Mouse (Mus musculus): ENCODE data around the gene Wars.

The Wars gene

GRCm38 (mm10) chr12:108909846-108910433 is 16.0 kb upstream of the Wars start:
- peak; percentile 78 for DNase-seq (ENCODE audit: low read depth, low spot score)

DNA sequence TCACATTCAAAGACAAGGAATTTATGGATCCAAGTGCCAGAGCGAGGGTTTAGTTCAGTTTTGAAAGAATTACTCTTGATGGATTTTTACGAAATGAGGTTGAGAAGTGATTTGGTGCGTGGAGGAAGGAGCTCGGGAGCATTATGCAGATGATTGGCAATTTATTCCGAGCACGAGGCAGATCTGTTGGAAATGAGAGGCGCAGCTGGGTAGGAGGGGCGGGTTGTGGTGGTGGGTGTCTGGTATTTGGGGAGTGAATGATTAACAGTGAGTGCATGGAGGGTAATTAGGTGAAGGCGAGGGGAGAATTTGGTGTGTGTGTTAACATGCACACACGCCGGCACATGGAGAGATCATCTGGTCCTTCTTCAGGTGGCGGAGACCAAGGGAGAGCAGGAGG is 12.4 kb upstream of the Wars start:
- DNase-seq (ENCODE audit: low read depth, low spot score): no peak

GRCm38 (mm10) chr12:108905620-108906302 is 11.8 kb upstream of the Wars start:
- no peak for DNase-seq (ENCODE audit: low read depth, low spot score)

GRCm38 (mm10) chr12:108904276-108904653 is 10.3 kb upstream of the Wars start:
- no peak for DNase-seq (ENCODE audit: low read depth, low spot score)

DNA sequence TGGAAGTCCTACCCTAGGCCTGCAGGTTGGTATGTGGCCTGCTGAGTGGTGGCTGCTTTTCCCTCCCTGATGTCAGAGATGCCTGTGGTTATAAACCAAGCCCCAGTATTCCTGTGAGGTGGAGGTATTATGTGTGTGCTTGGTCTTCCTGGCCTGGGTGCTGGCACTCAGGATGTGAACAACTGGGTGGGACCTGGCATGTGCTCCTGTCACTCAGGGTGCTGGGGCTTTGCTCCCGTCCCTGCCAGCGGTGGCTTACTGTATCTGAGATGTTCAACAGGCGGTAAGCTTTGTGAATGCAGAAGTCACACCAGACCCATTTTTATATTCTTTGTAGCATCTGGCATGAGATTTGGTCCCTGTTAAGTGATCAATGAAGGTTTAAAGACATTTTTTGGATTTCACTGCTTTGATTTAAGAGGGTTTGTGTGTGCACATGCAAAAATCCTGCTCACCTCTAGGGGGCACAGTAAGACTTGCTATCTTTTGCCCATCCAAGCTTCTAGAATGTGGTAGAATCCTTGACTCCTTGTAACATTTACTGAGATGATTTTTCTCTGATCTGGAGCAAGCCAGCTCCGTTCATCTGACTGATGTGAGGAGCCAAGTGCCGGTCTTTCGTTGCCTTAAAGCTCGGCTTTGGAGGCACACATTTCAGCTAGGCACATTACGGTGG is 9.8 kb upstream of the Wars start:
- peak; percentile 88 for DNase-seq (ENCODE audit: low read depth, low spot score)

GRCm38 (mm10) chr12:108902940-108903339 is 9.0 kb upstream of the Wars start:
- DNase-seq (ENCODE audit: low read depth, low spot score): peak; percentile 84

DNA sequence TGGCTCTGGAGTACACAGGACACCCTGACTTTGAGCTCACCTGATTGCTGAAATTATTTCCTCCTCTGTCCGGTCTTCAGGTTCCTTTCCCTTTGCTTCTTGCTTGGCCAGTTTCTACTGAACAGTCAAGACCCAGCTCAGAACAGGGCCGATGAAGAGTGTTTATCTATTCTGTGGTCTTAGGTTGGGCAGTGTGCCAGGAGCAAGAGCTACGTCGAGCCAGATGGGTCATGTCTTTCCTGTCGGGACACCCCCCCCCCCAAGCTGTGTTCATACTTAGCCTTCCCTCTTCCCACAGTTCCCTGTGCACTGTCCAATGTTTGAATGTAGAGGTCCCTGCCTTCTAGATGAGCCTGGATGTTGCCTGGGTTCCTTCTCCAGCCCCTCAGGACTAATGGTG is 7.4 kb upstream of the Wars start:
- DNase-seq (ENCODE audit: low read depth, low spot score): no peak

- peak; percentile 68 for DNase-seq (ENCODE audit: low read depth, low spot score)
Measured at GRCm38 (mm10) chr12:108896006-108896405, 2.0 kb upstream of the Wars start.

DNA sequence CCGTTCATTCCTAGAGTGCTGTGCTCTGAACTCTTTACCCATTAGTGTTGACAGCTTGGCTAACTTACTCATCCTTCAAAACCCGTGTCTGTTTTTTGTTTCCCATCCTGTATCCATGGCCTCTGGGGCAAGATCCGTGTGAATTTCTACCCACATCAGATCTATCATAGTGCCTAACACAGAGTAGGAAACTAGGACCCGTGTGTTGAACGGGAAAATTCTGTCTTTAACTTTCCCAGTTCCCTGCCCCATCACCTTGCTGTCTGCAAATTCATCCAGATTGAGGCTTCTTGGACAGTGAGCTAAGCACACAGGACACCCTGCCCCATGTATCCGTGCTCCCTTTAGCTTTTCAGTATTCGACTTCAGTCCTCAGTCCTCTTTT is 450 bp upstream of the Wars start:
- no peak for DNase-seq (ENCODE audit: low read depth, low spot score)

DNA sequence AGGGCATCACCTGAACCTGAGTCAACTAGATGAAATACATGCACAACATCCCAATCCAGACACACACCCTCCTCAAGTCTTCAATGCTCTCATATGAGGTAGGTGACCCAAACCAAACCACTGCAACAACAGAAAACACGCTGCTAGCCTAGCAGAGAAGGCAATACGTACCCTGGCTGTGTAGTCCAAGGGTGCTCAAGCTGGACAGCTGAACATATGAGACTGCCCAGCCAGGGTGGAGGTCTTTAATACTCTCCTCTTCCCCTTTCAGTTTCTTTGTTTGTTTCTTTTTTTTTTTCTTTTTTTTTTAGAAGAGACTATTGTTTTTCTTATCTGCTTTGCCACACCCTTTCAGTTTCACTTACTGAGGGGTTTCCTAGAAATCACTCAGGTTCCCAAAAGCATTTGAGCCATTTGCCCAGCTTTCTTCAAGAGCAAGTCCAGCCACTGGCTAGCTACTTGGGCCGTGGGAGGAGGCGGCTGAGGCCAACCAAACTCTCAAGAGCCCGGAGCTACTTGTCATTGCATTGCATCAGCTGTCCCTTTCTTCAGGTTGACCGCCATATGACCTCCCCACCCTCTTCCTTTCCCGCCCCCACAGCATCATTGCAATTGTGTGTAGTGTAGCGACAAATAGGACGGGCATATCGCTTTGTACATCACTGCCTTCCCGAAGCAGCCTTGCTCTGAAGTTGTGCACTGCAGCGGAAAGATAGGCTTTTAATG is 822 bp downstream of the Wars start, which contains the start of gene Wdr25:
Gene Wdr25, plus strand, starts transcription at position 643 of the 726 bp plus-strand sequence.
- peak; percentile 76 for DNase-seq (ENCODE audit: low read depth, low spot score)

- no peak for DNase-seq (ENCODE audit: low read depth, low spot score)
Measured at GRCm38 (mm10) chr12:108888632-108889031, 5.3 kb downstream of the Wars start.

GRCm38 (mm10) chr12:108887077-108887476 is 6.9 kb downstream of the Wars start:
- DNase-seq (ENCODE audit: low read depth, low spot score): no peak

- peak; percentile 84 for DNase-seq (ENCODE audit: low read depth, low spot score)
Measured at GRCm38 (mm10) chr12:108885906-108886305, 8.1 kb downstream of the Wars start.

- DNase-seq (ENCODE audit: low read depth, low spot score): no peak
Measured at GRCm38 (mm10) chr12:108882776-108883175, 11.2 kb downstream of the Wars start.

- no peak for DNase-seq (ENCODE audit: low read depth, low spot score)
Measured at GRCm38 (mm10) chr12:108881192-108881591, 12.8 kb downstream of the Wars start.

- no peak for DNase-seq (ENCODE audit: low read depth, low spot score)
Measured at GRCm38 (mm10) chr12:108880606-108881005, 13.4 kb downstream of the Wars start.

DNA sequence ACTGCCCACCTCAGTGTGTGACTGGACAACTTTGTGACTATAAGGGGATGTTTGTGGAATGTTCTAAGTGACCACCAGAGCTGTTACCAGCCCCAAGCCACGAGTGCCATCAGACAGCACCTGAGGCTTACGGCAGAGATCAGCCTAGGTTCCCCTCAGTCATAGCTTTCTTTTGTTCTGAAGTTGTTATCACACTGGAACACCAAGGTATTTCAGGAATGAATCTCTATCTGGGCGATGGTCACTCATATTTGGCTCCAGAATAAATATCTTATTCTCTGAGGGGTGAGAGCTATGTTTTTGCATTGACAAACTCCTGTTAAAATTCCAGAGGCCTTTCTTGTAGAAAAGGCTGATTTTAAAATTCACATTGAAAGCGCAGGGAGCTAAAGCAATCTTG is 14.8 kb downstream of the Wars start:
- DNase-seq (ENCODE audit: low read depth, low spot score): no peak

GRCm38 (mm10) chr12:108873122-108873521 is 20.9 kb downstream of the Wars start:
- DNase-seq (ENCODE audit: low read depth, low spot score): no peak

GRCm38 (mm10) chr12:108869575-108869974 is 24.4 kb downstream of the Wars start:
- DNase-seq (ENCODE audit: low read depth, low spot score): peak; percentile 57

- DNase-seq (ENCODE audit: low read depth, low spot score): no peak
Measured at GRCm38 (mm10) chr12:108865007-108865494, 28.9 kb downstream of the Wars start.

- DNase-seq (ENCODE audit: low read depth, low spot score): peak; percentile 87
Measured at GRCm38 (mm10) chr12:108858486-108858885, 35.5 kb downstream of the Wars start.

- peak; percentile 72 for DNase-seq (ENCODE audit: low read depth, low spot score)
Measured at GRCm38 (mm10) chr12:108857589-108858184, 36.3 kb downstream of the Wars start.
